Mouse (Mus musculus) embryonic facial prominence, embryonic 12.5 days (tissue): ENCODE measurements around the gene Tmco1. TPM values are rescaled to one million over a fixed set of nuclear protein-coding genes. Genes with fewer than 3 reads are reported as not detected.

ENCODE experiments used
- ATAC-seq: fragments of 200-750 bp; cut with Nextera tagmentation; 2 replicates; pipeline ENCODE4 v1.8.0; 2017; ENCODE audit not compliant: insufficient number of reproducible peaks, insufficient read depth, low FRiP score, low TSS enrichment
- H3K27ac ChIP-seq: fragments of 300-500 bp; sonication (generic); 2 replicates; pipeline ENCODE4 v1.5.1; 2016; ENCODE audit warnings: mild to moderate bottlenecking
- H3K27me3 ChIP-seq: fragments of 300-500 bp; sonication (generic); 2 replicates; pipeline ENCODE4 v1.6.1; 2016; ENCODE audit warnings: mild to moderate bottlenecking, moderate library complexity
- H3K36me3 ChIP-seq: fragments of 300-500 bp; sonication (generic); 2 replicates; pipeline ENCODE4 v1.6.1; 2016; ENCODE audit warnings: mild to moderate bottlenecking
- H3K4me1 ChIP-seq: fragments of 300-500 bp; sonication (generic); 2 replicates; pipeline ENCODE4 v1.6.1; 2016
- H3K4me2 ChIP-seq: fragments of 300-500 bp; sonication (generic); replicated peaks from 2 replicates; pipeline ENCODE4 v1.6.1; 2016; ENCODE audit warnings: mild to moderate bottlenecking, moderate library complexity
- H3K4me3 ChIP-seq: fragments of 300-500 bp; sonication (generic); 2 replicates; pipeline ENCODE4 v1.5.1; 2016; ENCODE audit warnings: mild to moderate bottlenecking
- H3K9ac ChIP-seq: fragments of 300-500 bp; sonication (generic); 2 replicates; pipeline ENCODE4 v1.6.1; 2016; ENCODE audit warnings: mild to moderate bottlenecking, moderate library complexity
- H3K9me3 ChIP-seq: fragments of 300-500 bp; sonication (generic); 2 replicates; pipeline ENCODE4 v1.6.1; 2016; ENCODE audit warnings: mild to moderate bottlenecking, moderate library complexity
- WGBS: fragments of 180-500 bp; shearing (Covaris S2); methylation state at CpG from one replicate; pipeline ENCODE4 v1.1.7; 2016; 5-methylcytosine and 5-hydroxymethylcytosine counted together
- polyA plus RNA-seq: library from polyadenylated mRNA; unstranded; fragments of >200 nt; fragmentation: Nextera tagmentation; extraction: Ambion mirVana; gene quantifications from 2 replicates; pipeline ENCODE4 v1.2.1, GENCODE M21; 2016

Tmco1 gene
- polyA plus RNA-seq, 1 experiment from 2014 or later = 66.3 TPM

DNA sequence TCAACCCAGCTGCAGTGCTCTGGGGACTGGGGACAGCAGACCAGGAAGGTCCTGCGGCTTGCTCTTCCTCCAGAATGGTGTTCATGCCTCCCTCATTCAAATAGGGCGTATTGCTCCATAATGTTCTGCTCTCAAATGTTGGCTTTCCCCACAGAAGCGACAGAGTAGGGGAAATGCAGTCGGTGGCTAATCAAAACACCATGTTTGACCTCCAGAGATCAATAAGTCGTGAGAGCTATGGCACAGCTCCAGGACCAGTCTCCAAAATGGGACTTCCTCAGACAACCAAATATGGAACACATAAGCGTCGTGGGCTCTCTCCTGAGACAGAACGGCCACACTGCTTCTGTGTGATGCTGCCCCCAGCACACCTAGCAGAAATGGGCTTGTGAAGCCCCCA lies 36.3 kb upstream of the Tmco1 start:
- no peak overlapping the region for H3K27ac ChIP-seq
- WGBS = 32% methylated on average over 8 of the region's 8 CpGs

DNA sequence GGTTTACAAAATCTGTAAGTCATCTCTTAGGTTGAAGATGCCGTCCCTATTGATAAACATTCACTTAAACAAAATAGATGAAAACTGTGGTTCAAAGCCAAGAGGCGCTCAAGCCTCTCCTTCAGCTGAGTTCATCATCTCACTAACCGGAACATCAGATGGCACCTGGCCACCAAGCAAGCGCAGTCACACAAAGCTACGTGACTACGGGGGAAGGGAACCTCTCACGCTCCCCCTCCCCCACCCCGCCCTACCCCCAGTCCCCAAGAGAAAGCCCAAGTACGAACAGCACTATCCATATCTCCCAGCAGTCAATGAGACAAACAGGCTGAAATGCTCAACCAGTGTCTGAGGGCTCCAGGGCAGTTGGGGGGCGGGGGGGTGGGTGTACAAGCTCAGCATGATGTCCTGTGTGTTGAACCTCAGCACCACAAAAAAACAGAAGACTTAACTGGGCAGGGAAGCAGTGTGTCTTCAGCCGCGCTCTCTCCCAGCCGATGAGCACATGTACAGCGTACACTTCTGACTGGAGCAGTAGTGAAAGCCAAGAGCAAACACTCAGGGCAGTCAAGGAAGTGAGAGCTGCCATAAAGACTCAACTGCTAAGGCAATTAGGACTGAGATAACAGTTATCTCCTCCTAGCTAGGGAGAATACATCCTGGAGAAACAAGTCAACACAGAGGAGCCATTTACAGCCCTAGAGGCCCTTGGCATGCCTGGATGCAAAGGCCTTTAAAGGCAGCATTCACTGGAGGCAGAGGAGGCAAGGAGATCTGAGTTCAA lies 34.6 kb upstream of the Tmco1 start:
- H3K4me3 ChIP-seq = no peak overlapping the region
- no peak overlapping the region for H3K9ac ChIP-seq
- no peak overlapping the region for H3K27ac ChIP-seq
- H3K4me2 ChIP-seq = no peak overlapping the region
- no peaks in the 10 kb centered on the region for H3K9me3 ChIP-seq
- no peak for ATAC-seq
- H3K4me1 ChIP-seq = peaks cover 42% of the 10 kb centered on the region
- H3K27me3 ChIP-seq = no peaks in the 10 kb centered on the region
- no peaks in the 10 kb centered on the region for H3K36me3 ChIP-seq
- 74% methylated on average over 14 of the region's 14 CpGs for WGBS

More for the DNA sequence above, 36.3 kb upstream of the Tmco1 start:
- Histone ChIP-seq H3K36me3 (no peaks in the 10 kb centered on the region), H3K9me3 (no peaks in the 10 kb centered on the region), H3K4me2 (no peak overlapping the region), H3K4me1 (peaks cover 48% of the 10 kb centered on the region), H3K4me3 (no peak overlapping the region), H3K27me3 (no peaks in the 10 kb centered on the region), H3K9ac (no peak overlapping the region)
- no peak for ATAC-seq

DNA sequence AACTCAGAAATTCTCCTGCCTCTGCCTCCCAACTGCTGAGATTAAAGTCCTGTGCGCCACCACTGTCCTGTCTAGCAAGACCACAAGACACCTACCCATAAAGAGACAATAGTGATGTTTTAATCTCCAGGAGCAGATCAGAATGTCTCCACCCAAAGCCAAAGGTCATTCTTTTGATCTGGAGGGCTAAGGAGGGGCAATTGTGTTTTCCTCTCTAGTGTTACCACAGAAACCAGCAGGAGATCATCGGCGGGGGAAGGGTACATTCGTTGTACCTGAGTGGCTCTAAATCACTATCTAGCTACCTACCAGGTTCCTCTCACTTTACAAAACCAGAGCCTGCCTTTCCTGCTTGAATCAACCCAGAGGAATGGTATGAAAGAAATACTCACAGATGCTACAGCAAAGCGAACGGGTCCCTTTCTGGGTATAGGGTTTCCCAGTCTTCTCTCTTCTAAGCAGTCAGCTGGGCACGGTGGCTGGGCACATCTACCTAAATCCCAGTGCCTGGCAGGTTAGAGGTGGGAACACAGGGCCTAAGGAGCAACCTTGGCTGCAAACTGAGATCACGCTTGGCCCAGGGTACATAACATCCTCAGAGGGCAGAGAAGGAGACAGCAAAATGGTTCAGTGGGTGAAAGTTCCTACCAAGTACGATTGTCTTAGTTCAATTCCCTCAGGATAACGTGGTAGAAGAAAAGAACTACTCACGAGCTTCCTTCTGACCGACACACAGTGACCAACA lies 33.4 kb upstream of the Tmco1 start:
- H3K9me3 ChIP-seq = no peaks in the 10 kb centered on the region
- ATAC-seq = no peak
- peaks cover 30% of the 10 kb centered on the region for H3K4me1 ChIP-seq
- no peak overlapping the region for H3K4me3 ChIP-seq
- H3K9ac ChIP-seq = no peak overlapping the region
- H3K36me3 ChIP-seq = no peaks in the 10 kb centered on the region
- H3K4me2 ChIP-seq = no peak overlapping the region
- no peak overlapping the region for H3K27ac ChIP-seq
- no peaks in the 10 kb centered on the region for H3K27me3 ChIP-seq
- WGBS = 84% methylated on average over 12 of the region's 12 CpGs

DNA sequence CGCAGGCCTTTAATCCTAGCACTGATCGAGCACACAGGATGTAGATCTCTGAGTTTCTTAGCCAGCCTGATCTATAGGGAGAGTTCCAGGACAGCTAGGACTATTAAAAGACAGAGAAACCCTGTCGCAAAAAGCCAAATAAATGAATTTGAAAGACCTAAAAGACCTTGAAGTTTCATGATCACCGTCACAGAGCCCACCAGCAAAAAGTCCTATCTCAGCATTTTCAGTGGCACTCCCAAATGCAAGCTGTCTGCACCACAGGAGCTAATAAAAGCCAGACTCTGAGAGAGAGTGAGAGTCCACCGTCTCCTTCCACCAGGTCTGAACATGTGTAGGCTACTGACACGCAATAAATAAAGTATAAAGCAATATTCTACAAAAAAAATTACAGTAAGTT lies 29.8 kb upstream of the Tmco1 start:
- no peak overlapping the region for H3K4me3 ChIP-seq
- H3K9me3 ChIP-seq = no peaks in the 10 kb centered on the region
- H3K27ac ChIP-seq = no peak overlapping the region
- no peaks in the 10 kb centered on the region for H3K36me3 ChIP-seq
- H3K4me1 ChIP-seq = peaks cover 11% of the 10 kb centered on the region; the same call in 1 of the 2 replicates
- H3K27me3 ChIP-seq = no peaks in the 10 kb centered on the region
- ATAC-seq = no peak
- H3K9ac ChIP-seq = no peak overlapping the region
- WGBS = 66% methylated on average over 6 of the region's 6 CpGs
- no peak overlapping the region for H3K4me2 ChIP-seq

DNA sequence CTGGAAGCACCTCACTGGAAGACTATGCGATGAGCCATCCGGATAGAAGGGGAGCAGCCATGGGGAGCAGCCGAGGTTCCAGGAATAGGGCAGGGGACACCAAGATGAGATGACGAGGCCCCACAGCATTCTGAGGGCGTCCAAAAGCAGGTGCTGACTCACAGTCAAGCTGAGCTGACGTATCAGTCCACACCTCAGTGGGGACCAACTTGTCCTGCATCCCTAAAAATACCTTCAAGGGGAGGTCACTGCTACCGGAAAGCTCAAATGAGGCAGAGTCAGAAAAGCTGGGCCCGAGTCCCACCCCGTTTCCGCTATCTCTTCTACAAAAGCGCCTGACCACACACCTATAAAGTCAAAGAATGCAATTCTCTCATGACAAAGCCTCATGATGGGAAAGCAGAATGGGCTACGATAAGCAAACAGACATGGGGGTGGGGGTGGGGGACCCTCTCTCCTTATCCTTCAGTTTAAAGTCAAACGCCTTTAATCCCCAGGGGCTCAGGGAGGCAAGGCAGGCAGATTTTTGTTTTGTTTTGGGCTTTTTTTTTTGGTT lies 28.9 kb upstream of the Tmco1 start:
- H3K27ac ChIP-seq = no peak overlapping the region
- H3K36me3 ChIP-seq = no peaks in the 10 kb centered on the region
- H3K9me3 ChIP-seq = no peaks in the 10 kb centered on the region
- no peaks in the 10 kb centered on the region for H3K27me3 ChIP-seq
- no peak for ATAC-seq
- WGBS = 79% methylated on average over 13 of the region's 13 CpGs
- no peak overlapping the region for H3K9ac ChIP-seq
- H3K4me1 ChIP-seq = peaks cover 6% of the 10 kb centered on the region; the same call in 1 of the 2 replicates
- no peak overlapping the region for H3K4me2 ChIP-seq
- H3K4me3 ChIP-seq = no peak overlapping the region

DNA sequence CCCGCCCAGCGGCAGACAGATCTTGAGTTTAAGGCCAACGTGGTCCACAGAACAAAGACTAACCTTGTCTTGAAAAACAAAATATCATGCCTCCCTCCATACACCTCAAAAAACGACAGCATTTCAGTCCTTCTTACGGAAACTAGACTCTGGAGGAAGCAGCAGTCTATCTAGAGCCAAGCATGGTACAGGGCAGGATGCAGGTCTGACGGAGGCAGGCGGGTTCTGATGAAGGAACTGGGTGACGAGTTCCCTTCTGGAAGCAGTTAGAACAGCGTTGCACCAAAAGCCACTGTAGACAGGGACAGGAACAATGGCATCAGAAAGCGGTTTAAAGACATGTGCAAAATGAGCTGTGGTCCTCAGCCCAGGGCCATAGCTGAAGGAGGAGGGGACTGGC lies 28.1 kb upstream of the Tmco1 start:
- no peak overlapping the region for H3K27ac ChIP-seq
- no peak overlapping the region for H3K4me2 ChIP-seq
- H3K36me3 ChIP-seq = no peaks in the 10 kb centered on the region
- WGBS = 82% methylated on average over 10 of the region's 10 CpGs
- no peaks in the 10 kb centered on the region for H3K9me3 ChIP-seq
- no peak for ATAC-seq
- no peaks in the 10 kb centered on the region for H3K27me3 ChIP-seq
- H3K4me3 ChIP-seq = no peak overlapping the region
- H3K9ac ChIP-seq = no peak overlapping the region
- peaks cover 6% of the 10 kb centered on the region; the same call in 1 of the 2 replicates for H3K4me1 ChIP-seq

DNA sequence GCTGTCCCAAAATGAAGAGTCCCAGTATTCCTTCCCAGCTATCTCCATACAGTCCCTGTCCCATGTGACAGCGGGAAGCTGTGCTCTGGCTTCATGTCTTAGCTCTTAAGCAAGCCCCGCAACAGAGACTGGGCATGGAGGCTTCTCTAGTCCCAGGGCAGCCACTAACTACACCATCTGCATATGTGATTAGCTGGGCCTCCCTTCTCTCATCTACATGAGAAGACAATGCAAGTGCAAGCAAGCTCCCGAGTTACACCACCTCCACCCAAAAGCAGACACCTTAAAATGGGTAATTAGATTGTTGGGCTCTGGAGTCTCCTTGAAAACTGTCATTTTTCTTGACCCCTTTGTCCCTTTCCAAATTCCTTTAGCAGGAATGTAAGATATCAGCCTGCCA lies 26.1 kb upstream of the Tmco1 start:
- Histone ChIP-seq H3K36me3 (no peaks in the 10 kb centered on the region), H3K9ac (no peak overlapping the region), H3K27me3 (no peaks in the 10 kb centered on the region), H3K4me2 (no peak overlapping the region), H3K4me1 (peaks cover 6% of the 10 kb centered on the region; the same call in 1 of the 2 replicates), H3K9me3 (no peaks in the 10 kb centered on the region), H3K4me3 (no peak overlapping the region), H3K27ac (no peak overlapping the region)
- no peak for ATAC-seq
- WGBS = 82% methylated on average over 3 of the region's 3 CpGs

DNA sequence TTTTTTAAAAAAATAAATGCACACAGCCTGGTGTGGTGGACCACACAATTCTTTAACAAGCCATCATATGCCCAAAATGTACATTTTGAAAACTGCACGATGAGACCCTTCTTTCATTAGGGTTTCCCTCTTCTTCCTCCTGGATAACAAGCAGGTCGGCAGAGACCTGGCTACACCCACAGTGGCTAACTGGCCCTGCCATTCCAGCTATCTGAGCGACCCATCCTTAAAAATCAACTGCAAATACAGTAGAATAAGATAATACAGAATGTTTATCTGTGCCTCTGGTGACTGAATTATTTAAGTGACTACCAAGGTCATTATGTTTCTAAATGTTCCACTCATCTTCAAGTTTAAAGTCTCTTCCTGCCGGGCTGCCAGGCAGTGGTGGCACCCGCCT lies 25.4 kb upstream of the Tmco1 start:
- Histone ChIP-seq H3K4me3 (peak overlapping the region; percentile 93), H3K9ac (peak overlapping the region; percentile 86; the same call in 1 of the 2 replicates), H3K4me2 (peak overlapping the region; percentile 73), H3K36me3 (no peaks in the 10 kb centered on the region), H3K9me3 (no peaks in the 10 kb centered on the region), H3K4me1 (peaks cover 6% of the 10 kb centered on the region; the same call in 1 of the 2 replicates), H3K27ac (no peak overlapping the region), H3K27me3 (no peaks in the 10 kb centered on the region)
- ATAC-seq = no peak
- 52% methylated on average over 5 of the region's 5 CpGs for WGBS

DNA sequence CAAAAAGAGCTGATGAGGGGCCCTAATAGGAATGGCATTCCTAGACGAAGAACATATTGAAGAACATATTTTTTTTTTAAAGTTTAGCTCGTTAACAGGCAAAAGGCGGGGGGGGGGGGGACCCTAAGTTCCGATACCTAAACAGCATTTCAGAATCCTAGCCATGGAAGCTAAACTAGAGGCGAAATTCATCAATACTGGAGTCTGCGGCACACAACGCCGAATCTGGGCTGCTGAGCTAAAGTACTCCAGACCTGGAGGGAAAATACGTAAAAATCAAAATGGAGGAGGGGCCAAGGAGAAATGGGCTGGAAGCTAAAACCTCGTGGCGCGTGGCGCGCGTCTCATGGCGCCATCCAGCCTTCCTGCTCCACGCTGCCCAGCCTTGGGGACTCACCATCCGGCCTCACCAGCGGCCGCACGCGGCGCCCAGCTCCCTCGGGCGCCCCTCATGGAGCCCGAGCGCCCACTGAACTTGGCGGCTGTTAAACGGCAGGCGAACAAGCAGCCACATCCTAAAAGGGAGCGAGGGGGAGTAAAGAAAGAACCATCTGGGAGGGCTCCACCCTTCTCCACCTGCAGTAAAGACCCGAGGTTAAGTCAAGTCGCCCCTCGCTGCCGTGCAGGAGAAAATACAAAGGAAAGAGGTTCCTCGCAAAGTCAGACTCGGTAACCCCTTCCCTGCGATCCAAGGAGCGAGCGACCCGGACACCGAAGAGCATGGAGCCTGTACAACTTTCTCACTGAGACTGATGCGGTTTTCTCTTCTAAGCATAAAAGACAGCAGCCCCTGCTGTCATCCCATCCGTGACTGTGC lies 24.5 kb upstream of the Tmco1 start:
- Histone ChIP-seq H3K27ac (peak overlapping the region; percentile 96), H3K27me3 (peaks cover 2% of the 10 kb centered on the region; the same call in 1 of the 2 replicates), H3K36me3 (no peaks in the 10 kb centered on the region), H3K4me3 (peak overlapping the region; percentile 93), H3K4me2 (peak overlapping the region; percentile 73), H3K9ac (peak overlapping the region; percentile 86), H3K9me3 (no peaks in the 10 kb centered on the region), H3K4me1 (peaks cover 6% of the 10 kb centered on the region; the same call in 1 of the 2 replicates)
- under 1% methylated on average over 44 of the region's 44 CpGs for WGBS
- no peak for ATAC-seq

DNA sequence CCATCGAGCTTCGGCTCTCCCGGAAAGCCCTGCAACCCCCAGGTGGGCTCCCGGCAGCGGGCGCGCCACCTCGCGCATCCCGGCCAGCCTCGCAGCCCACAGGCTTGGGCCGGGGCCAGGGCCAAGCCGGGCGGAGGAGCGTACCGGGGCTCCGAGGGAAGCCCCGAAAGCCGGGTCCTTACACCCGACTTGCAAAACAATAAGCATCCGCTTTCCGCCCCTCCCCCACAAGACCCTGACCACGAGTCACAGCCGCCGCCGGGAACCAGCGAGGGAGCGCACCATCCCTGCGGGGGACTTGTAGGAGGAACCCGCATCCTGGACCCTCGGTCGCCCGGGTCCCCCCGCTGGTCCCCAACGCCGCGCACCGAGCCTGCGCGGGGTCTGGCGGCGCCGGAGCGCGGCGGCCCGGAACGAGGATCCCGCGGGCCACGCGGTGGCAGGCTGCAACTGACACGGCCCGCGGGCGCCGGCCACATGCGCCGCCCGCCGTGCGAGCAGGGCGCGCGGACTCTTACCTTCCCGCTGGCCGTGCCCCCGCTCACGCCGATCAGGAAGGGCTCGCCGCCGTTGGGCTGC lies 23.8 kb upstream of the Tmco1 start:
- H3K4me1 ChIP-seq = peaks cover 6% of the 10 kb centered on the region; the same call in 1 of the 2 replicates
- WGBS = under 1% methylated on average over 70 of the region's 73 CpGs
- H3K9me3 ChIP-seq = no peaks in the 10 kb centered on the region
- H3K36me3 ChIP-seq = no peaks in the 10 kb centered on the region
- ATAC-seq = peak; percentile 43
- peak overlapping the region; percentile 86 for H3K9ac ChIP-seq
- peak overlapping the region; percentile 96 for H3K27ac ChIP-seq
- H3K27me3 ChIP-seq = peaks cover 4% of the 10 kb centered on the region; the same call in 1 of the 2 replicates
- H3K4me3 ChIP-seq = peak overlapping the region; percentile 93
- peak overlapping the region; percentile 73 for H3K4me2 ChIP-seq

DNA sequence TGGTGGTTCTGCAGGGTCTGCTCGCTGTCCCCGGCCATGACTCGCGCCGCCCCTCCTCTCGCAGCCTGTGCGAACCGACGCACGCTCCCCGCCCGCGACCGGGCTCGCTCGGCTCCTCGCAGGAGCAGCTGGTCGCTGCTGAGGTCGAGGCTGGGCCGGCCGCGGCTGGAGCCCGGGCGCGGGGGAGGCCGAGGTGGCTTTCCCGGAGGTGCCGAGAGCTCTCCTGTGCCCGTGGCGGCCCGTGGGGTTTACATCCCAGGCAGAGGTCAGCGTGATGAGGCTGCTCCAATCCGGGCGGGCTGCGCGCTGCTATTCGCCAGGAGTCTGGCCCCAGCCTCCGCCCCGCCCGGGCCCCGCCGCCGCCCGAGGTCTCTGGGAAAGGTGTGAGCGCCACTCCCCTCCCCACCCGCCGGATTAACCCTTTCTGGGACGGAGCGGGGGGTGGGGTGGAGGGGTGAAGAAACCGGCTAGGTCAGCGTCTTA lies 23.3 kb upstream of the Tmco1 start:
- H3K4me2 ChIP-seq = peak overlapping the region; percentile 73
- peak; percentile 86 for ATAC-seq
- peak overlapping the region; percentile 86 for H3K9ac ChIP-seq
- under 1% methylated on average over 49 of the region's 51 CpGs for WGBS
- no peaks in the 10 kb centered on the region for H3K36me3 ChIP-seq
- H3K4me3 ChIP-seq = peak overlapping the region; percentile 93
- peaks cover 6% of the 10 kb centered on the region; the same call in 1 of the 2 replicates for H3K27me3 ChIP-seq
- H3K4me1 ChIP-seq = peaks cover 10% of the 10 kb centered on the region; the same call in 1 of the 2 replicates
- H3K27ac ChIP-seq = peak overlapping the region; percentile 96
- no peaks in the 10 kb centered on the region for H3K9me3 ChIP-seq
